Mouse (Mus musculus) stomach, embryonic 16.5 days (tissue): Measurements from ENCODE around the gene Pde4d. TPM values are rescaled to one million over a fixed set of nuclear protein-coding genes. Genes with fewer than 3 reads are reported as not detected.

ENCODE experiments used
- ATAC-seq: fragments of 200-750 bp; cut with Nextera tagmentation; 2 replicates; pipeline ENCODE4 v1.8.0; 2017; ENCODE audit warnings: moderate number of reproducible peaks, moderate TSS enrichment; ENCODE audit not compliant: insufficient read depth, low FRiP score
- H3K27ac ChIP-seq: fragments of 300-500 bp; sonication (generic); 2 replicates; pipeline ENCODE4 v1.5.1; 2014; ENCODE audit warnings: low read length
- H3K27me3 ChIP-seq: fragments of 300-500 bp; sonication (generic); 2 replicates; pipeline ENCODE4 v1.6.1; 2014; ENCODE audit warnings: low read length, control low read depth, mixed read lengths; ENCODE audit not compliant: control insufficient read depth, insufficient read depth
- H3K36me3 ChIP-seq: fragments of 300-500 bp; sonication (generic); 2 replicates; pipeline ENCODE4 v1.6.1; 2014; ENCODE audit warnings: low read length; ENCODE audit not compliant: control insufficient read depth, insufficient read depth
- H3K4me1 ChIP-seq: fragments of 300-500 bp; sonication (generic); 2 replicates; pipeline ENCODE4 v1.6.1; 2014; ENCODE audit warnings: low read length, control low read depth, mixed read lengths; ENCODE audit not compliant: control insufficient read depth, insufficient read depth
- H3K4me2 ChIP-seq: fragments of 300-500 bp; sonication (generic); 2 replicates; pipeline ENCODE4 v1.6.1; 2014; ENCODE audit warnings: low read depth, low read length, mixed read lengths
- H3K4me3 ChIP-seq: fragments of 300-500 bp; sonication (generic); replicated peaks from 2 replicates; pipeline ENCODE4 v1.5.1; 2014; ENCODE audit warnings: mild to moderate bottlenecking, low read length
- H3K9ac ChIP-seq: fragments of 300-500 bp; sonication (generic); 2 replicates; pipeline ENCODE4 v1.6.1; 2014; ENCODE audit warnings: low read length
- H3K9me3 ChIP-seq: fragments of 300-500 bp; sonication (generic); replicated peaks from 2 replicates; pipeline ENCODE4 v1.6.1; 2016; ENCODE audit warnings: low read length, control low read depth; ENCODE audit not compliant: control insufficient read depth
- WGBS: fragments of 180-500 bp; shearing (Covaris S2); extraction: QIAGEN DNeasy Blood & Tissue Kit; methylation state at CpG from one replicate; pipeline ENCODE4 v1.1.7; 2014; 5-methylcytosine and 5-hydroxymethylcytosine counted together
- polyA plus RNA-seq: library from polyadenylated mRNA; unstranded; fragments of >200 nt; fragmentation: Nextera tagmentation; extraction: Ambion mirVana; gene quantifications from 2 replicates; pipeline ENCODE4 v1.2.1, GENCODE M21; 2015

The Pde4d gene
- polyA plus RNA-seq, 1 experiment from 2014 or later = 22.1 TPM

DNA sequence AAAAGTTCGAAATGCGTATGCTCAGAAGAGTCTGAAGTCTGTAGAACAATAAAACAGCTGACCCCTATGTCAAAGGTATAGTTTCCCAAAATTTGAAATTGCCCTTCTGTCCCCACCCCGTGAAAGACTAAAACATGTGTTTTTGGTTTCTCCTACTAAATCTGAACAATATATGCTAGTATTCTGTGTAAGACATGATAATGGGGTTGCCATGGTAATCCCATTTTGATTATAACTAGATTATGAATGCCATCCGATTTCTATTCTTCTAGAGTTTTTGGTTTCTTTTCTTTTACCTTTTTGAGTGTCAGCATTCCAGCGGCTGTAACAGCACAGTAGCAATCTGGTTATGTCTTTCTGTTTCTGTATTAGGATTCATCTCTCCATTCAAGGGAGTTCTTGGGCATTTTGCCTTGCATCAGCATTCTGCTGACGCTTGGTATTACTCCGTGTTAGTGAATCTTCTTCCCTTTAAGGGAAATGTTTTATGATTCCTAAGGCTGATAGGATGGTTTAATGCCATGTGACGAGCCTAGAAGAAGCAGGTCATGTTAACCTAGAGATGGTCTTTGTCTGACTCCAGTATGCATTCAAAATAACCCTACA lies 1142.5 kb downstream of the Pde4d start:
- WGBS = 84% methylated on average over 8 of the region's 8 CpGs
- no peaks in the 10 kb centered on the region for H3K36me3 ChIP-seq
- no peak overlapping the region for H3K27ac ChIP-seq
- no peaks in the 10 kb centered on the region for H3K4me1 ChIP-seq
- ATAC-seq = no peak
- H3K9ac ChIP-seq = no peak overlapping the region
- no peak overlapping the region for H3K4me3 ChIP-seq
- H3K27me3 ChIP-seq = no peaks in the 10 kb centered on the region
- H3K9me3 ChIP-seq = no peaks in the 10 kb centered on the region
- H3K4me2 ChIP-seq = no peak overlapping the region

DNA sequence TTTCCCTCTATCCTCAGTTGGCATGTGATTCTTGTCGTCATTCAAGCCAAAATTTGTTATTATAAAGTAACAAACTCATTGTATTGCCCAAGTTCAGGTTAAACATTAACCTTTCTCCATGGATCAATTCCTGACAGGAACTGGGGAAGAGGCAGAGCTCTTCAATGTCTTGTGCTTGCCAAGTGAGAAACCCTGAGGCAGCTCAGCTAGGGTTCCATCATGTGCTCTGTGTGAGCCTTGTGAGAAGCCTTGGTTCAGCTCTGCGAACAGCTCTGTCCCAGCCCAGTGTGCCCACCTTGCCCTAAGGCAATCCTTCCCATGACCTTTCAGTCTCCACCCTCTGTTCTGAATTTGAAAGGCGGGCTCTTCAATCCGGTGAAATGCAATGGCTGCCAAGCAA lies 1150.0 kb downstream of the Pde4d start:
- no peak overlapping the region for H3K4me2 ChIP-seq
- H3K4me3 ChIP-seq = no peak overlapping the region
- H3K36me3 ChIP-seq = no peaks in the 10 kb centered on the region
- no peaks in the 10 kb centered on the region for H3K9me3 ChIP-seq
- H3K4me1 ChIP-seq = no peaks in the 10 kb centered on the region
- no peak overlapping the region for H3K9ac ChIP-seq
- 75% methylated on average over 4 of the region's 4 CpGs for WGBS
- H3K27me3 ChIP-seq = no peaks in the 10 kb centered on the region
- no peak for ATAC-seq
- H3K27ac ChIP-seq = no peak overlapping the region

DNA sequence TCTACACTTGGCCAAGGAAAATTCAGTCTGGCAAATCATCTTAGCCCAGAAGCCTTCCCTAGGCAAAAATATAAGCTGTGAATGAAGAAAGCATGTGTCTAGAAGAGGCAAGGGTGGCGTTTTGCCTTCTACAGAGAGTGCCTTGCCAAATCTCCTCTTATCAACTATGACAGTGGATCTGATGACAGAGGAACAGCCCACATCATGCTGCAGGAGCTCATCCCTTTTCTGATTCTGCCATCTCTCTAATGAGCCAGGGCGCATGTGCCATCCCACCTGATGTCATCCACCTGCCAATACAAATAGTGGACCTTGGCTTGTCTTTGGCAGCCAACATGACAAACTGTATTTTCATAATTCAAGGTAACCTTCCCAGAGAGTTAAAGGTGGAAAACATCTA lies 1154.3 kb downstream of the Pde4d start:
- no peak overlapping the region for H3K9ac ChIP-seq

DNA sequence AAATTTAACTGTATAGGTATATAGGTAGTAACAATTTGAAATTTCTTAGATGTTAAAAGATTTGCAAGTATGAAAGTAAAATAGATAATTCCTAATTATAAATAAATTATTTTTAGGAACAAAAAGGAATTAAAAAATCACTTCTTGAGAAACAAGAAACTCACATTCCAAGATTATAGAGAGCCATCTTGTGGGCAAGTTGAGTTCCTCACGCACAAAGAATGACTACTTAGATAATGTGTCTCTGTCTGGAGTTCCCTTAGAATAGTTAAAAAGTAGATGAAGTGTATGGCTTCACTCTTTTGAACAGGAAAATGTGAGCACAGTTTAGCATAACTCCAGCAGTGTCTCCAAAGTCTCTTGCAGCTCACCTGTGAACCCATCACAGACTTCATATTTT lies 1155.4 kb downstream of the Pde4d start:
- no peaks in the 10 kb centered on the region for H3K27me3 ChIP-seq
- no peaks in the 10 kb centered on the region for H3K36me3 ChIP-seq
- no peak overlapping the region for H3K4me3 ChIP-seq
- no peak overlapping the region for H3K9ac ChIP-seq
- no peaks in the 10 kb centered on the region for H3K9me3 ChIP-seq
- H3K27ac ChIP-seq = no peak overlapping the region
- H3K4me2 ChIP-seq = no peak overlapping the region
- 71% methylated on average over 1 of the region's 1 CpGs for WGBS
- ATAC-seq = no peak
- H3K4me1 ChIP-seq = no peaks in the 10 kb centered on the region

More for the DNA sequence above, 1154.3 kb downstream of the Pde4d start:
- Histone ChIP-seq H3K9me3 (no peaks in the 10 kb centered on the region), H3K4me2 (no peak overlapping the region), H3K4me3 (no peak overlapping the region), H3K4me1 (no peaks in the 10 kb centered on the region), H3K27ac (no peak overlapping the region), H3K27me3 (no peaks in the 10 kb centered on the region), H3K36me3 (no peaks in the 10 kb centered on the region)
- ATAC-seq = no peak
- WGBS = 94% methylated on average over 2 of the region's 2 CpGs

DNA sequence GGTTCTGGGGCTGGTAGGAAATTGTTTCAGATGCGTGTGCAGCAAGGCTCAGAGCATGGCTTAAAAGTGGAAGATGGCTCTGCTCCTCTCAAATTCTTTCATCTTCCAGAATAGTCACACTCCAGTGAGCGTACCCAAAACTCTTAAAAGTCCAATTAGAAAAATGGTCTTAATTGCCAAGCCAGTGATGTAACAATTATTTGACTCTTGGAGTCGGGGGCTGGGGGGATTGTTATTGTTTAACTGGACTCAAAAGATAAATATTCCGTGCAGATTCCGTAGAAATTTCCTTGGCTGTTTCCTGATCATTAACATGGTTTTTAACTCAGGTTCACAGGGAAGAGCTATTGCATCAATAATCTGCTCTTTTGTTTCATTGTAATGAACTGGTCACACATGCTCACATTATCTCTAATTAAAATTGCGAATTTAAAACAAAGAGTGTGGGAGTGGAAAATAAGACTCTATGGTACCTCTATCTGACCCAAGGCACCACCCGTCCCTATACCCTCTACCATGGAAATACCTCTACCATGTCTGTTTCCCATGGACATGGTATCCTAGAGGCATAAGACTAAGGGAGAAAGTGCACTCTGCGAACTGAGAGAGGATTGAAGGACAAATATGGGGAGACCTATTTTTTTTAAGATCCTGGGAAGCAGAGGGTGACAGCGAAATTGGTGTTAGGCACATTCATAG lies 1159.5 kb downstream of the Pde4d start:
- Histone ChIP-seq H3K27ac (no peak overlapping the region), H3K4me2 (no peak overlapping the region), H3K36me3 (no peaks in the 10 kb centered on the region), H3K9ac (no peak overlapping the region), H3K4me1 (peaks cover 8% of the 10 kb centered on the region; the same call in 1 of the 2 replicates), H3K4me3 (no peak overlapping the region), H3K27me3 (no peaks in the 10 kb centered on the region), H3K9me3 (no peaks in the 10 kb centered on the region)
- ATAC-seq = no peak
- WGBS = 67% methylated on average over 9 of the region's 9 CpGs

DNA sequence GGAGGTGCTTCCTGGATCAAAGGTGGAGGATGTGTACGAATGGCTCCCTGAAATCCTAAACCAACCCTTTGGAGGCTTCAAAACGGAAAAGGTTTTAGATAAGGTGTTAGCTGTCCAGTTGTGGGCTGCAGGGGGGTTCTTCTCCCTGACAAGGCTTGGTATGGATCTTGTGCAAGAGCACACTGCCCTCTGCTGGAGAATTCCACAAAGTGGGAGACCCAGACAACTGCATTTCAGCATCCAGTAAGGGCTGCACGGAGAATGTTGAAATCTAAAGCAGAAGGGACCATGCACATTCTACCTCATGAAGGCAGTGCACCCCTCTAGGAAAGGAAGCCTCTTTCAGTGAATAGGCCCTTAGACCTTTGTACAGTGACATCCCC lies 1160.0 kb downstream of the Pde4d start:
- no peak for ATAC-seq
- H3K4me1 ChIP-seq = peaks cover 8% of the 10 kb centered on the region; the same call in 1 of the 2 replicates
- H3K4me3 ChIP-seq = no peak overlapping the region

DNA sequence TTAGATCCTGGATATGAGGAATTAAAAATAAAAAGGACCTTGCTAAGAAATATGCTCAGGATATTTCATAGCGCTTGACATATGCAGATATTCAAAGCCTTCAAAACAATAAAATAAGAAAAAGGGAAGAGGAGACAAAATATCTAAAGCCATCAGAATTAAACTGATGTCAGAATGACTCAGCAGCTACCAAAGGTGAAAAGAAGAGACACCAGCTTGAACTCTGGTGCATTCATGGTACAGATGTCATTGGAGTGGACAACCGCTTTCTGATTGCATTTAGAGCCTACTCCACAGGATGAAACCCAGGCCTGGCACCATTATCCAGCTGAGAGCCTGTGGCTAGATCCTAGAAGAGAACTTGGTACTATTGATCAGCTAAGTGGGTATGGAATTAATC lies 1161.0 kb downstream of the Pde4d start:
- 98% methylated on average over 2 of the region's 2 CpGs for WGBS
- no peaks in the 10 kb centered on the region for H3K9me3 ChIP-seq

More for the DNA sequence above, 1160.0 kb downstream of the Pde4d start:
- no peak overlapping the region for H3K9ac ChIP-seq
- no peaks in the 10 kb centered on the region for H3K27me3 ChIP-seq
- H3K36me3 ChIP-seq = no peaks in the 10 kb centered on the region
- H3K9me3 ChIP-seq = no peaks in the 10 kb centered on the region
- no peak overlapping the region for H3K4me2 ChIP-seq
- no peak overlapping the region for H3K27ac ChIP-seq
- 24% methylated on average over 3 of the region's 3 CpGs for WGBS

DNA sequence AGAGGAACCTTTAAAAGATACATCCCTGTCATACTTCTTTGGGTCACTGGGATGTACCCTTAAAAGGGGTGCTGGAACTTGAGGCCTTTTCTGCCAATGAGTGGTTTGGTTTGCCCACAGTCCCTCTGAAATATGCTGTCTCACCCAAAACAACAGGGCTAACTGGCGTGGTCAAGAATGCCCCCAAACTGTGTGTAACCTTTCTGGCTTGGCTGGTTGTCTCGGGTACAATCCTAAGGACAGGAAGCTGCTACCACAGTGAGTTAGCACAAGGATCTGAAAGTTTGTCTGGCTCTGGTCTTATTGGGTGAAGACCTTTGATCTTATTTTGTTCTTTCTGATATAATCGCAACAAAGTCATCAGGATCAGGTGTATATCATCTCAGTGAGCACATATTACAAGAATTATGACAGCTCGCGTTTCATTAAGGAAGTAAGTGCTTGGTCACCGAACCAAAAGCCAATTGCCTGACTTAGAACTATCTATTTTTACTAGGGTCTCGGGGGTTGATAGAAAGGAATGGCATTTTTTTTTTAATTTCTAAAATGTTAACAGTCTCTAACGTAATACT lies 1165.6 kb downstream of the Pde4d start:
- no peak overlapping the region for H3K4me3 ChIP-seq
- no peaks in the 10 kb centered on the region for H3K36me3 ChIP-seq
- WGBS = 65% methylated on average over 8 of the region's 8 CpGs
- no peaks in the 10 kb centered on the region for H3K27me3 ChIP-seq
- no peak for ATAC-seq
- peaks cover 8% of the 10 kb centered on the region; the same call in 1 of the 2 replicates for H3K4me1 ChIP-seq
- no peaks in the 10 kb centered on the region for H3K9me3 ChIP-seq
- no peak overlapping the region for H3K27ac ChIP-seq
- no peak overlapping the region for H3K4me2 ChIP-seq
- H3K9ac ChIP-seq = no peak overlapping the region

More for the DNA sequence above, 1161.0 kb downstream of the Pde4d start:
- Histone ChIP-seq H3K4me3 (no peak overlapping the region), H3K9ac (no peak overlapping the region), H3K4me2 (no peak overlapping the region), H3K36me3 (no peaks in the 10 kb centered on the region), H3K4me1 (peaks cover 8% of the 10 kb centered on the region; the same call in 1 of the 2 replicates), H3K27ac (no peak overlapping the region), H3K27me3 (no peaks in the 10 kb centered on the region)
- ATAC-seq = no peak

DNA sequence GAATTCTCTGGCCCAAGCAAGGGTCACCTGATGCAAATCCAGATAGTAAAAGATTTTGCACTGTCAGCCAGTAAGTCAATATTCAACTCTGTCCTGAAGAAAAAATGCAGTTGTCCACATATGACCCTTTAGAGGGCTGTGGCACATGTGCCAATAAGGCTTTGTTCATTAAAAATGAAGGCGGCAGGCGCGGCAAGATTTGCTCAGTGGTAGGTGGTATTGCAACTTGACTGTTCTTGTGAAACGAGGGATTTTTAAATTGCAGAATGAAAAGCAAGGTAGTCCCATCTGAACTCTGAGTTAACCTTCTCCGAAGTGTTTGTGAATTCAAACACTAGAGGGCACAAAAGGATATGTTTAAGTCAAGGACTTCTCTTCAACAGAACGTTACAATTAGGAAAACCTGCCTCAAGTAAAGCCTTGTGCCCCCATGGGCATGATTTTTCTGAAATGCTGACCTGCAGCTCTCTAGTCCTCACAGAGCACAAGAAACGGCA lies 1166.1 kb downstream of the Pde4d start:
- H3K4me2 ChIP-seq = peak overlapping the region; percentile 24; the same call in 1 of the 2 replicates
- H3K27ac ChIP-seq = no peak overlapping the region
- no peaks in the 10 kb centered on the region for H3K27me3 ChIP-seq
- no peak overlapping the region for H3K9ac ChIP-seq
- ATAC-seq = no peak
- H3K9me3 ChIP-seq = no peaks in the 10 kb centered on the region
- H3K4me3 ChIP-seq = no peak overlapping the region
- WGBS = 21% methylated on average over 7 of the region's 7 CpGs
- H3K4me1 ChIP-seq = peaks cover 8% of the 10 kb centered on the region; the same call in 1 of the 2 replicates
- H3K36me3 ChIP-seq = no peaks in the 10 kb centered on the region
